Mouse (Mus musculus) adrenal gland, postnatal 14 days (tissue): ENCODE measurements at regions not wholly inside any gene's neighbourhood (a gene's known extent, or its start where the extent isn't known, plus 50 kb on each side); places are given as distances from the start of the nearest gene placed in this dataset.

ENCODE experiments used
- DNase-seq: peaks from one replicate; pipeline ENCODE4 v3.0.0; 2021; ENCODE audit warnings: mixed read lengths

DNA sequence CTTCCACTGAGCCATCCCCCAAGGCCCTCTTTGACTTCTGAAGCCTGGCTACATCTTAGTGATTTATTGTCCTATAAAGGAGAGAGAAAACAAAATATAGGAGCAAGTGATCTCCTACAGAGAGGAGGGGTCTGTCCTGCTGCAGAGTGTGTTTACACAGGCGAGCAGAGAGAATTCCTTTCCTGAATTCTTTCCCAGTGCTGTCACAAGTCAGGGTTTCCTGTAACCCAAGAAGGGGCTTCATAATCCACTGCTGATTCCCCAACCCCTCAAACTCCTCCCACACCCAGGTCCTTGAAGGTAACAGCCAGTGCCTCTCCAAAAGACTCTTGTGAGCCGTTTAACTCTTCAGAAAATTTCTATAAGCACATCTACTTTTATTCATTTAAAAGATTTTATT is 66.8 kb upstream of the Tpm1 start:
- no peak for DNase-seq

DNA sequence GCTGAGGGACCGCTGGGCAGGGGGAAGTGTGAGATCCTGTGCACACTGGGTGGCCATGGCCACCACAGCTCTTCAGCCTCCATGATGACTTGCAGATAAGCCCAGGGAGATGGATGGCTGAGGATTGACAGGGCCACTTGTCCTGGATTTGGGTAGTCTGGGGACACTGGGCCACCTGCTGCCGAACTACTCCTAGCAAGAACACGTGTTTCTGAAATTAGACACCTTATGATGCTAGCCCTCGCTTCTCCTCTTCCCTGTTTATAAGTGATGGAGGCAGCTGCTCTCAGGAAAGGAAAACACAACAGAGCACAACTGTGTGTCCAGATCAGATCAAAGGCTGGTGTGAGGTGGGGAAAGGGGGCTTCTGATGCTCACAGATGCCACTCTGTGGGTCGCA is 64.9 kb upstream of the Tpm1 start:
- DNase-seq = no peak

DNA sequence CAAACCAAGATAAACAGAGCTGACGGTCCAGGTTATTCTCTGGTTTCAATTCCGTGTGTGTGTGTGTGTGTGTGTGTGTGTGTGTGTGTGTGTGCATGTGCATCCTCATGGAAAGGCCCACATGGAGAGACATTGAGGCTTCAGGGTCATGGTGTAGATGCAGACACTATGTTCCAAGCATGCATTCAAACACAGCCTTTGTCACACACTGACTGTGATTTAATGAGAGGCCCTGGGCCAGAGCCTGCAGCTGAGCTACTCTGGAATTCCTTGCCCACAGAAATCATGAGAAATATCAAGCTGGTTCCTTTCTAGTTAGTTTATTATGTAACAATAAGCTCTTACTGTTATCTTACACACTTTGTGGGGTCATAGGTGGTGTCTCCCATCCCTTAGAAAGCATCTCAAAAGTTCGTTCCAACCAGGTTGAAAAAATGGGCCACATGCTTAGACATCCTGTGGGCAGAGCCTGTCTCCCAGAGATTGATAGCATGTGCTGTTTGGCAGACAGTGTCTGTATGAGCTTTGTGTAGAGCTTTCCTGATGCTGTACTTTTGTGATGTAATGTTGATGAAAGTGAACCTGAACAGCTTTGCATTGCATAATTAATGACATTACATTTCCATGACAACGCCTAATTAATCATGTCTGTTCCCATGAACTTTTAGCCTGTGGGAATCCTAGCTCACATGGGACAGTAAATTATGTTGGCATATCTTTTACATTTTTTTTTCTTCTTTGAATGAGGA is 62.8 kb upstream of the Tpm1 start:
- DNase-seq = peak; percentile 21

DNA sequence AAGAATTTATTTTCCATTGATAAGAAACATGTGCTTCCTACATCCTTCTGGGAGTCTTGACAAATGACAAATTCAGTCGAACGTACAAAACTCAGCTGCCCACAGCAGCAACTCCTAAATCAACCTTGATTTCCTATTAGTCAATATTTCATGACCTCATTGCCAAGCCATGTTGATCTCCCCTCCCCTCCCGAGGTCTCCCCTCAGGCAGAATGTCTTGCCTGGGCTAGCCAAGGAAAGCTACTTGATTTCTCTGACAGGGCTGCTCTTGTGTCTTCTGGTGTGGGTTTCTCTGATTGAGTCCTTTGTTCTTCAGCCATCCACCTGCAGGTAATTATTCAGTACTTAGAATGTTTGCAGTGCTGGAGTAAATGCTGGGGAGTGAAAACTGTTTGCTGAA is 58.7 kb upstream of the Tpm1 start:
- no peak for DNase-seq

DNA sequence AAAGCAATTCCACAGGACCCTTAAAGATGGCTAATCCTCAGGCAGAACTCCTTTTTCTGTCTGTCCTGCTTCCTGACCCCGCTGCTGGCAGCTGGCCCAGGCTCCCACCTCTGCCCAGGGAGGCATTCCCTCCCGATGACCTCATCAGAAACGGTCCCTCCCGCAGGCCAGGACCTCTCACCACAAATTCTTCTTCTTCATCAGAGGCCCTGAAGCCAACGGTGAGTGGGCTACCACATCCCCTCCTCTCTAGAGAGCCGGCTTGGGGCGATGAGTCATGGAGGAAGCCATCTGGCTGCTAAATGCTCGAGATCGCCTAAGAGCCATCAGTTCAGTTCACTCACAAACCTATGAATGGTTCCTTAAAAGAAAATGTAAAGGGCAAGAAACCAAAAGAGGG is 56.7 kb upstream of the Tpm1 start:
- DNase-seq = peak; percentile 51

DNA sequence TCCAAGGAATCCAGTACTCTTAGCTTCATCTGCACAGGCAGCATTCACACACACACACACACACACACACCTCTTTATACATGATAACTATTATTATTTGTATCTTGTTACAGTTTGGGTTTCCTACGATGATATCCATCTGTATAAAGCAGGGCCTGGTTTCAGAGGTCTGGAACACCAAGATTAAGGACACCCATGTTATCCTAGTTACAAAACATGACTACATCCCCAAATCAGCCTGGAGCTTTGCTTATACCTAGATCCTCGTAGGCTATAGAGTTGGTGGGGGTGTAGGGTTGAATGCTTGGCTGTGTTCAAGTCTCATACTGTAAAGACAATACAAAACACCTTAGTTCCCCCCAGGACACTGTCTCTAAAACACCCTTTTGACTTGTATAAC is 56.0 kb upstream of the Tpm1 start:
- DNase-seq = no peak

DNA sequence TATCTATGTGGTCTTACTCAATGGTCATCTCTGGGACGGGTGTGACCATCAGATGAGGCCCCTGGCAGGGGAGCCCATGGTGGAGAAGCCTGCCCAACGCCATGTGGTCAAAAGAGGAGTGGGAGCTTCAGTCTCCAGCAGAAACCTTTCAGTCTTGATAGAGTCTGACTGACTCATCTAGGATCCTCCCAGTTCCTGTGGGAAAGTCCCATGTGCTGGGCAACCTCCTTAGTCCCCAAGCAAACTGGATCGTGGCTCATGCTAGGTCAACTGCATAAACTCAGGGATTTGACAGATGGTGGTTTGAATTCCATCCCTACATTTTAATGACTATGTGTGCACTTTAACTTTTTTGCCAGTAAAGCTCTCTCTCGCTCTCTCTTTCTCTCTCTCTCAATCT is 55.4 kb upstream of the Tpm1 start:
- no peak for DNase-seq

DNA sequence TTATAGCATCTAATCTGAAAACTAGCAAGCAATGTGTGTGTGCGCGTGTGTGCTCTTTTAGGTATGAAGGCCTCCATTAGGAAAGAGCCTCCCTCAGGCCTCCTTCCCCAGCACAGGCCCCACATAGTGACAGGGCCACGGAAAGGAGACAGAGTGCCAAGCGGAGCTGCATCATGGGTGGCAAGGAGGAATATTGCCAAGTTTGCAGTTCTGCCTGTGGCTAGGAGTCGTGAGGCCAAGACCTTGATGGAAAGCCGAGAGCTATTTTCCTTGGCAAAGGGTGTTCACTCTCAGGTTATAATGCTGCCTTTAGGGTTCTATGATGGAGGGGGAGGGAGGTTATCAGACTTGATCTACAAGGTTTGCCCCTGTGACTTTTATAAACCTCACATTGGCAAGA is 53.4 kb upstream of the Tpm1 start:
- DNase-seq = peak; percentile 77

DNA sequence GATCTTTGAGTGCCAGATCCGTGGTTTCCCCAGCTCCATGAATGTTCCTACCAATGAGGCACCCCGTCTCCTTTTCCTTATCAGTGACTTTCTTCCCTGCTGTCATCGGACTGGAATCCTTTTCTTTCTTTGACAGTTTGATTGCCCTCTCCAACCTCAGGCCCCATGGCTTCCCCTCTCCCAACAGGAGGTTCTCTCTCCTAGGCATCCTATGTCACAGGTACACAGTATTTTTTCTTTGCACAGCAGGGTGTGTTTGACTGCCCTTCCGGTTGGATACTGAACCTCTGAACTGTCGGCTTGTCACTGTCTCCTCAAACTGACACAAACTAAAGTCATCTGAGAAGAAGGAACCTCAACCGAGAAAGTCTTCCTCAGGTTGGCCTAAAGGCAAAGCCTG is 50.3 kb upstream of the Tpm1 start:
- no peak for DNase-seq
